Mouse (Mus musculus) small intestine, adult 2 months (tissue): ENCODE results near the gene Sult6b2.

ENCODE experiments used
- CTCF ChIP-seq: fragments of 200-500 bp; IDR thresholded peaks from 2 replicates; pipeline ENCODE4 v1.5.1; 2012; ENCODE audit warnings: low read depth, mild to moderate bottlenecking, control low read depth, inconsistent platforms, low read length, moderate library complexity, mixed read lengths; ENCODE audit not compliant: insufficient replicate concordance, insufficient read length; ENCODE audit errors: extremely low read depth
- POLR2A ChIP-seq: fragments of 200-500 bp; IDR thresholded peaks from 2 replicates; pipeline ENCODE4 v1.6.1; 2012; ENCODE audit warnings: low read depth, mild to moderate bottlenecking, control low read depth, inconsistent platforms, low read length, moderate library complexity

- no peak for TF ChIP-seq CTCF
- TF ChIP-seq POLR2A, result no peak
Measured at GRCm38 (mm10) chr6:142798837-142799236, 5.5 kb downstream of the Sult6b2 start.
